Mouse (Mus musculus): ENCODE measurements at regions not wholly inside any gene's neighbourhood (a gene's known extent, or its start where the extent isn't known, plus 50 kb on each side); places are given as distances from the start of the nearest gene placed in this dataset.

GRCm38 (mm10) chr17:68111834-68112473 lies 108.0 kb upstream of the Arhgap28 start:
- ATAC-seq (ENCODE audit: low read depth) = no peak
- 70% methylated on average over 4 of the region's 4 CpGs for WGBS (ENCODE audit: insufficient replicate concordance)
- H3K27me3 ChIP-seq (ENCODE audit: control insufficient read depth, insufficient read depth, low read depth, low read length) = no peaks in the 10 kb centered on the region
- H3K4me3 ChIP-seq (ENCODE audit: low read depth, low read length) = no peak overlapping the region
- no peak overlapping the region for H3K27ac ChIP-seq (ENCODE audit: low read length)
- no peaks in the 10 kb centered on the region for H3K9me3 ChIP-seq (replicated peaks; ENCODE audit: control insufficient read depth, low read length)
- H3K36me3 ChIP-seq (ENCODE audit: control insufficient read depth, insufficient read depth) = no peaks in the 10 kb centered on the region
- H3K9ac ChIP-seq (ENCODE audit: low read depth, low read length) = no peak overlapping the region
- H3K4me1 ChIP-seq (ENCODE audit: control insufficient read depth, low read depth, low read length) = no peaks in the 10 kb centered on the region
- no peak overlapping the region for H3K4me2 ChIP-seq (ENCODE audit: low read depth, low read length)

- Histone ChIP-seq H3K4me2 (ENCODE audit: low read depth, low read length) (no peak overlapping the region), H3K36me3 (ENCODE audit: control insufficient read depth, insufficient read depth) (no peaks in the 10 kb centered on the region), H3K4me3 (ENCODE audit: low read depth, low read length) (no peak overlapping the region), H3K27ac (ENCODE audit: low read length) (no peak overlapping the region), H3K27me3 (ENCODE audit: control insufficient read depth, insufficient read depth, low read depth, low read length) (no peaks in the 10 kb centered on the region), H3K9ac (ENCODE audit: low read depth, low read length) (no peak overlapping the region), H3K4me1 (ENCODE audit: control insufficient read depth, low read depth, low read length) (no peaks in the 10 kb centered on the region), H3K9me3 (replicated peaks; ENCODE audit: control insufficient read depth, low read length) (no peaks in the 10 kb centered on the region)
- 56% methylated on average over 5 of the region's 5 CpGs for WGBS (ENCODE audit: insufficient replicate concordance)
- no peak for ATAC-seq (ENCODE audit: low read depth)
These were observed 108.9 kb upstream of the Arhgap28 start for GRCm38 (mm10) chr17:68112763-68113330.

- Histone ChIP-seq H3K4me1 (ENCODE audit: control insufficient read depth, low read depth, low read length) (no peaks in the 10 kb centered on the region), H3K4me2 (ENCODE audit: low read depth, low read length) (no peak overlapping the region), H3K27ac (ENCODE audit: low read length) (no peak overlapping the region), H3K27me3 (ENCODE audit: control insufficient read depth, insufficient read depth, low read depth, low read length) (no peaks in the 10 kb centered on the region), H3K9ac (ENCODE audit: low read depth, low read length) (no peak overlapping the region), H3K9me3 (replicated peaks; ENCODE audit: control insufficient read depth, low read length) (no peaks in the 10 kb centered on the region), H3K4me3 (ENCODE audit: low read depth, low read length) (no peak overlapping the region), H3K36me3 (ENCODE audit: control insufficient read depth, insufficient read depth) (no peaks in the 10 kb centered on the region)
- WGBS (ENCODE audit: insufficient replicate concordance) = 23% methylated on average over 4 of the region's 4 CpGs
- ATAC-seq (ENCODE audit: low read depth) = no peak
These were observed 111.7 kb upstream of the Arhgap28 start for GRCm38 (mm10) chr17:68115599-68115998.

- H3K4me3 ChIP-seq (ENCODE audit: low read depth, low read length) = no peak overlapping the region
- H3K27ac ChIP-seq (ENCODE audit: low read length) = no peak overlapping the region
- H3K9ac ChIP-seq (ENCODE audit: low read depth, low read length) = no peak overlapping the region
- H3K4me2 ChIP-seq (ENCODE audit: low read depth, low read length) = no peak overlapping the region
- no peaks in the 10 kb centered on the region for H3K9me3 ChIP-seq (replicated peaks; ENCODE audit: control insufficient read depth, low read length)
- ATAC-seq (ENCODE audit: low read depth) = no peak
- no peaks in the 10 kb centered on the region for H3K4me1 ChIP-seq (ENCODE audit: control insufficient read depth, low read depth, low read length)
- H3K27me3 ChIP-seq (ENCODE audit: control insufficient read depth, insufficient read depth, low read depth, low read length) = no peaks in the 10 kb centered on the region
- no peaks in the 10 kb centered on the region for H3K36me3 ChIP-seq (ENCODE audit: control insufficient read depth, insufficient read depth)
- 29% methylated on average over 3 of the region's 3 CpGs for WGBS (ENCODE audit: insufficient replicate concordance)
These were observed 115.3 kb upstream of the Arhgap28 start for GRCm38 (mm10) chr17:68119055-68119698.

GRCm38 (mm10) chr17:68120230-68120629 lies 116.3 kb upstream of the Arhgap28 start:
- Histone ChIP-seq H3K9me3 (replicated peaks; ENCODE audit: control insufficient read depth, low read length) (no peaks in the 10 kb centered on the region), H3K36me3 (ENCODE audit: control insufficient read depth, insufficient read depth) (no peaks in the 10 kb centered on the region), H3K4me3 (ENCODE audit: low read depth, low read length) (no peak overlapping the region), H3K9ac (ENCODE audit: low read depth, low read length) (no peak overlapping the region), H3K27ac (ENCODE audit: low read length) (no peak overlapping the region), H3K27me3 (ENCODE audit: control insufficient read depth, insufficient read depth, low read depth, low read length) (no peaks in the 10 kb centered on the region), H3K4me1 (ENCODE audit: control insufficient read depth, low read depth, low read length) (no peaks in the 10 kb centered on the region), H3K4me2 (ENCODE audit: low read depth, low read length) (no peak overlapping the region)
- ATAC-seq (ENCODE audit: low read depth) = no peak
- 72% methylated on average over 5 of the region's 5 CpGs for WGBS (ENCODE audit: insufficient replicate concordance)

GRCm38 (mm10) chr17:68120744-68121143 lies 116.8 kb upstream of the Arhgap28 start:
- no peaks in the 10 kb centered on the region for H3K36me3 ChIP-seq (ENCODE audit: control insufficient read depth, insufficient read depth)
- ATAC-seq (ENCODE audit: low read depth) = no peak
- H3K27ac ChIP-seq (ENCODE audit: low read length) = no peak overlapping the region
- no peaks in the 10 kb centered on the region for H3K9me3 ChIP-seq (replicated peaks; ENCODE audit: control insufficient read depth, low read length)
- no peak overlapping the region for H3K4me3 ChIP-seq (ENCODE audit: low read depth, low read length)
- no peaks in the 10 kb centered on the region for H3K27me3 ChIP-seq (ENCODE audit: control insufficient read depth, insufficient read depth, low read depth, low read length)
- no peaks in the 10 kb centered on the region for H3K4me1 ChIP-seq (ENCODE audit: control insufficient read depth, low read depth, low read length)
- 59% methylated on average over 6 of the region's 6 CpGs for whole genome bisulfite sequencing (ENCODE audit: insufficient replicate concordance)
- no peak overlapping the region for H3K9ac ChIP-seq (ENCODE audit: low read depth, low read length)
- H3K4me2 ChIP-seq (ENCODE audit: low read depth, low read length) = no peak overlapping the region

- H3K9me3 ChIP-seq (replicated peaks; ENCODE audit: control insufficient read depth, low read length) = no peaks in the 10 kb centered on the region
- H3K4me2 ChIP-seq (ENCODE audit: low read depth, low read length) = no peak overlapping the region
- H3K27ac ChIP-seq (ENCODE audit: low read length) = no peak overlapping the region
- H3K36me3 ChIP-seq (ENCODE audit: control insufficient read depth, insufficient read depth) = no peaks in the 10 kb centered on the region
- WGBS (ENCODE audit: insufficient replicate concordance) = 23% methylated on average over 10 of the region's 10 CpGs
- no peaks in the 10 kb centered on the region for H3K27me3 ChIP-seq (ENCODE audit: control insufficient read depth, insufficient read depth, low read depth, low read length)
- no peak for ATAC-seq (ENCODE audit: low read depth)
- H3K4me3 ChIP-seq (ENCODE audit: low read depth, low read length) = no peak overlapping the region
- no peaks in the 10 kb centered on the region for H3K4me1 ChIP-seq (ENCODE audit: control insufficient read depth, low read depth, low read length)
- H3K9ac ChIP-seq (ENCODE audit: low read depth, low read length) = no peak overlapping the region
These were observed 130.5 kb upstream of the Arhgap28 start for GRCm38 (mm10) chr17:68134373-68134772.

- no peak overlapping the region for H3K4me3 ChIP-seq (ENCODE audit: low read depth, low read length)
- H3K9me3 ChIP-seq (replicated peaks; ENCODE audit: control insufficient read depth, low read length) = no peaks in the 10 kb centered on the region
- ATAC-seq (ENCODE audit: low read depth) = no peak
These were observed 131.5 kb upstream of the Arhgap28 start for GRCm38 (mm10) chr17:68135436-68135835.

GRCm38 (mm10) chr17:68143307-68143706 lies 130.3 kb upstream of the L3mbtl4 start:
- WGBS (ENCODE audit: insufficient replicate concordance) = 67% methylated on average over 7 of the region's 7 CpGs

More at GRCm38 (mm10) chr17:68135436-68135835, 131.5 kb upstream of the Arhgap28 start:
- Histone ChIP-seq H3K4me1 (ENCODE audit: control insufficient read depth, low read depth, low read length) (no peaks in the 10 kb centered on the region), H3K36me3 (ENCODE audit: control insufficient read depth, insufficient read depth) (no peaks in the 10 kb centered on the region), H3K9ac (ENCODE audit: low read depth, low read length) (no peak overlapping the region), H3K27ac (ENCODE audit: low read length) (no peak overlapping the region), H3K27me3 (ENCODE audit: control insufficient read depth, insufficient read depth, low read depth, low read length) (no peaks in the 10 kb centered on the region), H3K4me2 (ENCODE audit: low read depth, low read length) (no peak overlapping the region)
- WGBS (ENCODE audit: insufficient replicate concordance) = 38% methylated on average over 5 of the region's 5 CpGs

More at GRCm38 (mm10) chr17:68143307-68143706, 130.3 kb upstream of the L3mbtl4 start:
- Histone ChIP-seq H3K4me2 (ENCODE audit: low read depth, low read length) (no peak overlapping the region), H3K9me3 (replicated peaks; ENCODE audit: control insufficient read depth, low read length) (no peaks in the 10 kb centered on the region), H3K27me3 (ENCODE audit: control insufficient read depth, insufficient read depth, low read depth, low read length) (no peaks in the 10 kb centered on the region), H3K4me1 (ENCODE audit: control insufficient read depth, low read depth, low read length) (no peaks in the 10 kb centered on the region), H3K27ac (ENCODE audit: low read length) (no peak overlapping the region), H3K9ac (ENCODE audit: low read depth, low read length) (no peak overlapping the region), H3K4me3 (ENCODE audit: low read depth, low read length) (no peak overlapping the region), H3K36me3 (ENCODE audit: control insufficient read depth, insufficient read depth) (no peaks in the 10 kb centered on the region)
- ATAC-seq (ENCODE audit: low read depth) = no peak
